In the genomic region with DNA sequence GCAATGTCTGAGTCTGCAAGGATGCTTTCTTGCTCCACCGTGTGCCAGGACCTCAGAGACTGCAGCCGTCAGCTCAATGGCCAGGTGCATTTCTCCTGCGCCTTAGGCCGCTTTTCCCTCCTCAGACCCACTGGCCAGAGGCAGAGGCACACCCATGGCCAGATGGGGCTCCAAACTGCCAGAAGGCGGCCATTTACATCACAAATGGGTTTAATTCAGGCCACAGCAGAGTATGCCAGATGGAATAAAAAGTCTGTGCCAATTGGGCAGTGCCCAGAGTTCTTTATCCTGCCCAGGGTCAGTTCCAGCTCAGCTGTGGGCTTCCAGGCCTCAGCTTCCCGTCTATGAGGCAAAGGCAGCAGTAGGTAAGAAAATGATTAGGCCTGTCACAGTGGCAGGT, we compare ENCODE assay signal across 11 mouse cellular contexts. TPM values are rescaled to one million over a fixed set of nuclear protein-coding genes. Genes with fewer than 3 reads are reported as not detected.
DNase-seq lines count a peak whose midpoint lies in the region; ATAC-seq and TF ChIP-seq lines count a peak whose summit lies in the region.
"Had no signal": no experiment of that assay in that cellular context is flagged by ENCODE, and none has a peak within 500 bp of the region (broad histone marks: within the 10 kb centered on the region; RNA-seq: fewer than 3 reads in every experiment).

No protein-coding gene starts in this region.

- no peaks in the 10 kb centered on the region for H3K9me3 ChIP-seq in hindbrain, postnatal 0 days (ENCODE audit: low read length)
- H3K9me3 ChIP-seq: embryonic facial prominence, embryonic 15.5 days; heart, embryonic 15.5 days; liver, embryonic 13.5 days had no signal

- H3K36me3 ChIP-seq in hindbrain, postnatal 0 days (ENCODE audit: insufficient read depth, low read length) = peaks cover 75% of the 10 kb centered on the region

- no peaks in the 10 kb centered on the region for H3K27me3 ChIP-seq in hindbrain, postnatal 0 days (ENCODE audit: insufficient read depth, low read length)
- H3K27me3 ChIP-seq: embryonic facial prominence, embryonic 15.5 days; heart, embryonic 15.5 days; liver, embryonic 13.5 days had no signal

- TF ChIP-seq CTCF in hindbrain, postnatal 0 days (IDR thresholded peaks at IDR 0.05; ENCODE audit: low read depth) = no peak

- peak; percentile 49 for DNase-seq in left cerebral cortex, adult 11 months (ENCODE audit: low spot score)
- DNase-seq in left cerebral cortex, adult 18-20 months (ENCODE audit: low spot score in 2 of 2) = no peak
- peak; percentile 94 for DNase-seq in brain, adult 2 months (ENCODE audit: low read depth, low spot score)
- DNase-seq in cerebellum, adult 8-10 months = peak; percentile 78
- DNase-seq in hindbrain, postnatal 0 days (ENCODE audit: low spot score) = peak; percentile 82
- DNase-seq in spleen, postnatal 36 days (ENCODE audit: low spot score in 2 of 2) = no peak
- DNase-seq in natural killer cell, adult 2 months (ENCODE audit: low spot score in 2 of 2) = no peak
- DNase-seq in kidney, adult 11 months = no peak
- DNase-seq: liver, embryonic 13.5 days had no signal

- 40% methylated on average over 6 of the region's 6 CpGs for WGBS in hindbrain, postnatal 0 days

- H3K9ac ChIP-seq in hindbrain, postnatal 0 days (replicated peaks; ENCODE audit: low read length) = no peak overlapping the region
- H3K9ac ChIP-seq: embryonic facial prominence, embryonic 15.5 days; heart, embryonic 15.5 days; liver, embryonic 13.5 days had no signal

- no peak overlapping the region for H3K4me2 ChIP-seq in hindbrain, postnatal 0 days (ENCODE audit: low read depth, low read length)
- H3K4me2 ChIP-seq: embryonic facial prominence, embryonic 15.5 days; heart, embryonic 15.5 days; liver, embryonic 13.5 days had no signal

- peaks cover 10% of the 10 kb centered on the region; the same call in 1 of the 2 replicates for H3K4me1 ChIP-seq in hindbrain, postnatal 0 days (ENCODE audit: insufficient read depth, low read length)
- H3K4me1 ChIP-seq: embryonic facial prominence, embryonic 15.5 days; heart, embryonic 15.5 days had no signal

- peak; percentile 72 for ATAC-seq in hindbrain, postnatal 0 days

- H3K4me3 ChIP-seq in hindbrain, postnatal 0 days (ENCODE audit: low read length) = no peak overlapping the region
- H3K4me3 ChIP-seq: embryonic facial prominence, embryonic 15.5 days; heart, embryonic 15.5 days; liver, embryonic 13.5 days had no signal

- peak overlapping the region; percentile 52; the same call in 1 of the 2 replicates for H3K27ac ChIP-seq in hindbrain, postnatal 0 days
- H3K27ac ChIP-seq: embryonic facial prominence, embryonic 15.5 days; heart, embryonic 15.5 days; liver, embryonic 13.5 days had no signal

RNA-seq across cellular contexts. Expression of a gene that starts 29.6 kb away (rescaled TPM):
- 1 to 10 TPM; 5.0 to 6.7 TPM for total RNA-seq in left cerebral cortex, adult 18-20 months (2021)
- 0.18 and 3.1 TPM in 2 replicates for total RNA-seq in hindbrain, postnatal 0 days (2014; rRNA removed)
- polyA plus RNA-seq in hindbrain, postnatal 0 days (2015; fragmentation: Nextera tagmentation; extraction: Ambion mirVana) = 3.4 and 3.9 TPM in 2 replicates

RNA-seq across cellular contexts. Expression of a gene that starts 48.0 kb away (rescaled TPM):
- total RNA-seq in left cerebral cortex, adult 18-20 months (2021) = 10 to 100 TPM; 13.1 to 14.0 TPM
- 5.6 and 14.7 TPM in 2 replicates for total RNA-seq in hindbrain, postnatal 0 days (2014; rRNA removed)
- polyA plus RNA-seq in hindbrain, postnatal 0 days (2015; fragmentation: Nextera tagmentation; extraction: Ambion mirVana) = 15.3 and 15.4 TPM in 2 replicates

RNA-seq across cellular contexts. Expression of a gene that starts 51.5 kb away (rescaled TPM):
- 100 to 1,000 TPM; 142 to 144 TPM for total RNA-seq in left cerebral cortex, adult 18-20 months (2021)
- 169 and 172 TPM in 2 replicates for total RNA-seq in hindbrain, postnatal 0 days (2014; rRNA removed)
- polyA plus RNA-seq in hindbrain, postnatal 0 days (2015; fragmentation: Nextera tagmentation; extraction: Ambion mirVana) = 127 and 129 TPM in 2 replicates

Comparison
In these comparisons a context has a peak if more than half of its experiments do, and no peak if none do; other contexts are left out.
1. DNase-seq: peak in left cerebral cortex, adult 11 months (single experiment), brain, adult 2 months (single experiment), cerebellum, adult 8-10 months (single experiment) and hindbrain, postnatal 0 days (single experiment); none in left cerebral cortex, adult 18-20 months (0 of 2), spleen, postnatal 36 days (0 of 2), natural killer cell, adult 2 months (0 of 2) and kidney, adult 11 months (single experiment).